Mouse (Mus musculus) erythroblast, adult 5-6 weeks (primary cell): ENCODE measurements around the gene 1190005I06Rik. TPM values are rescaled to one million over a fixed set of nuclear protein-coding genes. Genes with fewer than 3 reads are reported as not detected.

Source experiments
- ATAC-seq: replicated peaks from 2 replicates; pipeline ENCODE4 v1.8.0; 2016; ENCODE audit warnings: moderate number of reproducible peaks, mild to moderate bottlenecking, moderate TSS enrichment, inconsistent platforms; ENCODE audit not compliant: poor library complexity, low FRiP score, severe bottlenecking
- total RNA-seq, 2 experiments: library from RNA; stranded (forward) in 1 of 2; stranded (reverse) in 1 of 2; fragments of 150-400 nt in 1 of 2; fragments of 200-764, 138-1000 nt in 1 of 2; gene quantifications; 2 replicates each; pipeline versions ENCODE4 v1.2.3 to v1.2.4; 2015 to 2017; ENCODE audit warnings: low replicate concordance in 2 of 2

The 1190005I06Rik gene
- total RNA-seq, 2 experiments from 2014 or later: 2.3 to 5.0 TPM

- no peak for ATAC-seq
These were observed 61.9 kb downstream of the 1190005I06Rik start for GRCm38 (mm10) chr8:120585521-120585920.

GRCm38 (mm10) chr8:120581811-120582210 lies 65.6 kb downstream of the 1190005I06Rik start:
- ATAC-seq: no peak

GRCm38 (mm10) chr8:120581329-120581728 lies 66.1 kb downstream of the 1190005I06Rik start:
- no peak for ATAC-seq

GRCm38 (mm10) chr8:120580336-120581000 lies 67.0 kb downstream of the 1190005I06Rik start:
- no peak for ATAC-seq

GRCm38 (mm10) chr8:120577821-120578220 lies 69.6 kb downstream of the 1190005I06Rik start:
- ATAC-seq: no peak

- ATAC-seq: no peak
These were observed 71.6 kb downstream of the 1190005I06Rik start for GRCm38 (mm10) chr8:120575801-120576200.

- no peak for ATAC-seq
These were observed 72.5 kb downstream of the 1190005I06Rik start for GRCm38 (mm10) chr8:120574941-120575340.

GRCm38 (mm10) chr8:120573866-120574265 lies 73.6 kb downstream of the 1190005I06Rik start:
- no peak for ATAC-seq

- ATAC-seq: no peak
These were observed 74.9 kb downstream of the 1190005I06Rik start for GRCm38 (mm10) chr8:120572534-120572933.

- no peak for ATAC-seq
These were observed 75.9 kb downstream of the 1190005I06Rik start for GRCm38 (mm10) chr8:120571561-120571960.

GRCm38 (mm10) chr8:120569939-120570715 lies 77.3 kb downstream of the 1190005I06Rik start:
- peak; percentile 51 for ATAC-seq

GRCm38 (mm10) chr8:120569123-120569522 lies 78.3 kb downstream of the 1190005I06Rik start:
- no peak for ATAC-seq

GRCm38 (mm10) chr8:120568164-120568798 lies 79.2 kb downstream of the 1190005I06Rik start:
- ATAC-seq: no peak

- ATAC-seq: no peak
These were observed 79.7 kb downstream of the 1190005I06Rik start for GRCm38 (mm10) chr8:120567731-120568130.

GRCm38 (mm10) chr8:120566681-120567080 lies 80.8 kb downstream of the 1190005I06Rik start:
- ATAC-seq: no peak

- no peak for ATAC-seq
These were observed 82.2 kb downstream of the 1190005I06Rik start for GRCm38 (mm10) chr8:120565151-120565711.

- no peak for ATAC-seq
These were observed 83.3 kb downstream of the 1190005I06Rik start for GRCm38 (mm10) chr8:120563851-120564837.

- ATAC-seq: no peak
These were observed 84.1 kb downstream of the 1190005I06Rik start for GRCm38 (mm10) chr8:120563348-120563724.

- ATAC-seq: no peak
These were observed 84.6 kb downstream of the 1190005I06Rik start for GRCm38 (mm10) chr8:120562680-120563347.
